Mouse (Mus musculus): ENCODE measurements around the gene Pdcd1. TPM values are rescaled to one million over a fixed set of nuclear protein-coding genes. Genes with fewer than 3 reads are reported as not detected.
"Not testable (repeated sequence)": the region's sequence is repeated elsewhere in the genome, so short reads cannot be mapped to it uniquely, and the experiment has no call there.

Gene Pdcd1
- polyA plus RNA-seq, 1 experiment from 2014 or later: 0.14 TPM

- no peaks in the 10 kb centered on the region for H3K9me3 ChIP-seq
- no peak for ATAC-seq (ENCODE audit: insufficient number of reproducible peaks, low FRiP score, low TSS enrichment, low read depth)
- H3K9ac ChIP-seq: no peak within 1 kb of the TSS
- no peaks in the 10 kb centered on the region for H3K27me3 ChIP-seq
- no peaks in the 10 kb centered on the region for H3K36me3 ChIP-seq
- WGBS: 84% methylated on average over 6 of the region's 6 CpGs
- no peak within 1 kb of the TSS for H3K27ac ChIP-seq
- H3K4me2 ChIP-seq: no peak within 1 kb of the TSS
- no peak within 1 kb of the TSS for H3K4me3 ChIP-seq
- no peaks in the 10 kb centered on the region for H3K4me1 ChIP-seq
These were observed 32.2 kb downstream of the Pdcd1 start, which contains the start of gene Neu4 for GRCm38 (mm10) chr1:94020151-94020550. TSS of gene Neu4 (plus strand) at chr1:94020451.

- Histone ChIP-seq H3K27me3 (no peaks in the 10 kb centered on the region), H3K27ac (no peak overlapping the region), H3K9ac (no peak overlapping the region), H3K36me3 (no peaks in the 10 kb centered on the region), H3K9me3 (no peaks in the 10 kb centered on the region), H3K4me1 (no peaks in the 10 kb centered on the region), H3K4me3 (no peak overlapping the region), H3K4me2 (no peak overlapping the region)
- 58% methylated on average over 3 of the region's 3 CpGs for WGBS
- ATAC-seq (ENCODE audit: insufficient number of reproducible peaks, low FRiP score, low TSS enrichment, low read depth): no peak
These were observed 40.7 kb downstream of the Pdcd1 start for GRCm38 (mm10) chr1:94011643-94012042.

GRCm38 (mm10) chr1:94008826-94009225 lies 43.5 kb downstream of the Pdcd1 start:
- not testable (repeated sequence) for H3K4me1 ChIP-seq; H3K27me3 ChIP-seq; H3K4me2 ChIP-seq; H3K9ac ChIP-seq; H3K27ac ChIP-seq; H3K4me3 ChIP-seq; ATAC-seq (ENCODE audit: insufficient number of reproducible peaks, low FRiP score, low TSS enrichment, low read depth); H3K9me3 ChIP-seq; H3K36me3 ChIP-seq
- 62% methylated on average over 16 of the region's 19 CpGs for WGBS

GRCm38 (mm10) chr1:94005954-94006506 lies 46.3 kb downstream of the Pdcd1 start:
- not testable (repeated sequence) for H3K4me3 ChIP-seq; H3K9me3 ChIP-seq; H3K4me2 ChIP-seq; H3K27ac ChIP-seq; H3K4me1 ChIP-seq; H3K27me3 ChIP-seq; ATAC-seq (ENCODE audit: insufficient number of reproducible peaks, low FRiP score, low TSS enrichment, low read depth); H3K36me3 ChIP-seq; H3K9ac ChIP-seq
- WGBS: 67% methylated on average over 2 of the region's 2 CpGs

- no peaks in the 10 kb centered on the region for H3K9me3 ChIP-seq
- no peaks in the 10 kb centered on the region for H3K36me3 ChIP-seq
- H3K9ac ChIP-seq: no peak overlapping the region
- no peak overlapping the region for H3K27ac ChIP-seq
- no peak for ATAC-seq (ENCODE audit: insufficient number of reproducible peaks, low FRiP score, low TSS enrichment, low read depth)
- no peaks in the 10 kb centered on the region for H3K27me3 ChIP-seq
- H3K4me1 ChIP-seq: no peaks in the 10 kb centered on the region
- no peak overlapping the region for H3K4me3 ChIP-seq
- WGBS: 84% methylated on average over 2 of the region's 2 CpGs
- no peak overlapping the region for H3K4me2 ChIP-seq
These were observed 51.3 kb downstream of the Pdcd1 start for GRCm38 (mm10) chr1:94001023-94001422.

- not testable (repeated sequence) for H3K4me3 ChIP-seq; H3K4me1 ChIP-seq; H3K9me3 ChIP-seq; H3K36me3 ChIP-seq; H3K27ac ChIP-seq; H3K9ac ChIP-seq; H3K4me2 ChIP-seq; ATAC-seq (ENCODE audit: insufficient number of reproducible peaks, low FRiP score, low TSS enrichment, low read depth); H3K27me3 ChIP-seq
- WGBS: 77% methylated on average over 3 of the region's 3 CpGs
These were observed 60.9 kb downstream of the Pdcd1 start for GRCm38 (mm10) chr1:93991491-93991890.

- H3K4me3 ChIP-seq; H3K4me2 ChIP-seq; H3K27ac ChIP-seq; H3K9me3 ChIP-seq; H3K27me3 ChIP-seq; H3K9ac ChIP-seq; H3K4me1 ChIP-seq; ATAC-seq (ENCODE audit: insufficient number of reproducible peaks, low FRiP score, low TSS enrichment, low read depth); H3K36me3 ChIP-seq: not testable (repeated sequence)
- 78% methylated on average over 2 of the region's 2 CpGs for WGBS
These were observed 61.3 kb downstream of the Pdcd1 start for GRCm38 (mm10) chr1:93991068-93991467.

- not testable (repeated sequence) for H3K4me3 ChIP-seq; H3K9ac ChIP-seq; ATAC-seq (ENCODE audit: insufficient number of reproducible peaks, low FRiP score, low TSS enrichment, low read depth); H3K4me2 ChIP-seq; H3K4me1 ChIP-seq; H3K27ac ChIP-seq; H3K27me3 ChIP-seq; H3K9me3 ChIP-seq; H3K36me3 ChIP-seq
- WGBS: 85% methylated on average over 7 of the region's 8 CpGs
These were observed 62.1 kb downstream of the Pdcd1 start, which contains the start of gene Gal3st2c for GRCm38 (mm10) chr1:93990209-93990608. TSS of gene Gal3st2c (plus strand) at chr1:93990509.

- WGBS: 64% methylated on average over 3 of the region's 3 CpGs
- no peaks in the 10 kb centered on the region for H3K4me1 ChIP-seq
- H3K9ac ChIP-seq: no peak overlapping the region
- H3K4me2 ChIP-seq: no peak overlapping the region
- no peaks in the 10 kb centered on the region for H3K27me3 ChIP-seq
- H3K4me3 ChIP-seq: no peak overlapping the region
- no peak overlapping the region for H3K27ac ChIP-seq
- no peaks in the 10 kb centered on the region for H3K36me3 ChIP-seq
- no peaks in the 10 kb centered on the region for H3K9me3 ChIP-seq
- ATAC-seq (ENCODE audit: insufficient number of reproducible peaks, low FRiP score, low TSS enrichment, low read depth): no peak
These were observed 63.6 kb downstream of the Pdcd1 start for GRCm38 (mm10) chr1:93988786-93989185.

Other genes with a start within 250 kb of the Pdcd1 start
- gene Ing5, start 248.6 kb downstream of the Pdcd1 start, polyA plus RNA-seq (2015; fragmentation: Nextera tagmentation; extraction: Ambion mirVana): 12.7 and 13.4 TPM in 2 replicates
- gene D2hgdh, start 227.6 kb downstream of the Pdcd1 start, polyA plus RNA-seq (2015; fragmentation: Nextera tagmentation; extraction: Ambion mirVana): 15.8 and 16.9 TPM in 2 replicates
- 0.20 TPM in 1 of 2 replicates, not detected in the other for gene Gal3st2, start 191.2 kb downstream of the Pdcd1 start, polyA plus RNA-seq (2015; fragmentation: Nextera tagmentation; extraction: Ambion mirVana)
- 0.12 TPM in 1 of 2 replicates, not detected in the other for gene Gal3st2b, start 134.2 kb downstream of the Pdcd1 start, polyA plus RNA-seq (2015; fragmentation: Nextera tagmentation; extraction: Ambion mirVana)
- gene Gal3st2c, start 62.0 kb downstream of the Pdcd1 start, polyA plus RNA-seq (2015; fragmentation: Nextera tagmentation; extraction: Ambion mirVana): not detected in 2 replicates
- not detected in 2 replicates for gene Neu4, start 32.1 kb downstream of the Pdcd1 start, polyA plus RNA-seq (2015; fragmentation: Nextera tagmentation; extraction: Ambion mirVana)